Mouse (Mus musculus): ENCODE data around the gene Zbtb38.

GRCm38 (mm10) chr9:96684165-96684792, 68.4 kb downstream of the Zbtb38 start:
- TF ChIP-seq CTCF (IDR thresholded peaks at IDR 0.05; ENCODE audit: control insufficient read depth, insufficient read depth, insufficient read length) (no peak), MAX (IDR thresholded peaks at IDR 0.05) (no peak), MYOD1 (IDR thresholded peaks at IDR 0.05; ENCODE audit: control insufficient read depth, insufficient read length, low read depth) (no peak), USF1 (IDR thresholded peaks at IDR 0.05; ENCODE audit: low read depth) (no peak), CEBPB (IDR thresholded peaks at IDR 0.05; ENCODE audit: low read depth) (no peak), MYOG (IDR thresholded peaks at IDR 0.05; ENCODE audit: control insufficient read depth, extremely low read depth, insufficient read length) (no peak)
